Mouse (Mus musculus) gastrocnemius, postnatal 36 days (tissue): ENCODE measurements around the gene Caln1. TPM values are rescaled to one million over a fixed set of nuclear protein-coding genes. Genes with fewer than 3 reads are reported as not detected.

ENCODE experiments used
- DNase-seq, 2 experiments: peaks; one replicate each; pipeline ENCODE4 v3.0.0; 2022
- intact Hi-C: fragments of 180-260 bp; cut with DNase I; formaldehyde crosslinking; loops from one replicate; pipeline ENCODE4 v1.15.1; 2025
- long read RNA-seq, 2 experiments: library from polyadenylated mRNA; stranded (forward); transcript quantifications; one replicate each; pipeline ENCODE4 v2.0.0; 2021
- total RNA-seq, 2 experiments: library from RNA; stranded (reverse); gene quantifications; 2 replicates each; pipeline ENCODE4 v1.2.3; 2021

Gene Caln1
- not detected for total RNA-seq
- long read RNA-seq, experiment 1 = 0 reads
- long read RNA-seq, experiment 2 = 0 reads

DNA sequence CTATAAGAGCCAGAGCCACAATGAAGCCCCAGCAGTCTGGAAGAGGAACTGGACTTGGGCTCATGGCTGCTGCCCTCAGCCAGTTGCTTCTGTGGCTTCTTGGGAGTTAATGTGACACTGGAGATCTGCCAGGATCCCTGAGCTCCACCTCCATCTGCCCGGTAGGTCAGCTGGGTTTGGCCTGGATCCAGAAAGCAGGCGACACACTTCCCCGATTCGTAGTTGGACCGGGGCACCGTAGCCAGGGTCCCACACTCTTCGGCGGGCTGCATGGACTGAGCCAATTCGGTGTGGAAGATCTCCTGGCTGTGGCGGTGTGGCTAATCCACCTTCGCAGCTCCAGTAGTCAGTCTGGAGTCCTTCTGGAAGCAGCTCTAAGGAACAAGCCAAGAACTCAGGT lies at the start of gene Caln1:
Caln1 (plus strand) TSS at position 219 of the 400 bp plus-strand sequence.
- intact Hi-C loops = no loop called here
- DNase-seq = no peak

DNA sequence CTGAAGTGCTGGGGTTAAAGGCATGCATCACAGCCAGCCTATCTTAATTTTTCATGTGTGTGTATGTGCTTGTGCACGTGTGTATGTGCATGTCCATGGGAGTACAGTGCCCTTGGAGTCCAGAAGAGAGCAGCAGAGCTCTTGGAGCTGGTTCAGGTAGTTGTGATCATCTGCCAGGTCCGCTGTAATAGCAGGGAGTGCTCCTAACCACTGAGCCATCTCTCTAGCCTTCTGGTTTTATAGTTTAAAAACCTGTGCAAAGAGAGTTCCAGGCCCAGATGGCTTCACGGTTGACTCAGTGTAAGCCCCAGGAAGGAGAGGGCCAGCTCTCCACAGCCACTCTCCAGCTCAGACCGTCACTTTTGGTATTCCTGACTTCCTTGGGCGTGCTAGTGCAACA lies 49.5 kb upstream of the Caln1 start:
- no peak for DNase-seq
- intact Hi-C loops = no loop called here

DNA sequence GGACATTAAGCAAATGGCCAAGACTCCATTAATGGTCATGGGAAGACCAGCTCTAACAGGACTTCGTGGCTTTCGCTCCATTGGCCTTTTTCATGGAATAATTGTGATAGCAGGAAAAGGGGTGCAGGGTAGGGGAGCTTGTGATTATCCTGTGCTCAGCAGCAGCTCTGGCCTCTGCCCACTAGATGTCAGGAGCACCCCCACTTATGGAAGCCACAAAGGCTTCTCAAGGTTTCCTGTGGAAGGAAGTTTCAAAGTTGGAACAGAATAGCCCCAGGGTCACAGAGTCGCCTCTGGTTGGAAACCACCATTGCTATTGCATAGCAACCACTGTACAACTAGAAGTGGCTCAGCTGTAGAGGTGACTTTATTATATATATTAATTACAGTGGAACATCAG lies 48.8 kb upstream of the Caln1 start:
- intact Hi-C loops = no loop called here

DNA sequence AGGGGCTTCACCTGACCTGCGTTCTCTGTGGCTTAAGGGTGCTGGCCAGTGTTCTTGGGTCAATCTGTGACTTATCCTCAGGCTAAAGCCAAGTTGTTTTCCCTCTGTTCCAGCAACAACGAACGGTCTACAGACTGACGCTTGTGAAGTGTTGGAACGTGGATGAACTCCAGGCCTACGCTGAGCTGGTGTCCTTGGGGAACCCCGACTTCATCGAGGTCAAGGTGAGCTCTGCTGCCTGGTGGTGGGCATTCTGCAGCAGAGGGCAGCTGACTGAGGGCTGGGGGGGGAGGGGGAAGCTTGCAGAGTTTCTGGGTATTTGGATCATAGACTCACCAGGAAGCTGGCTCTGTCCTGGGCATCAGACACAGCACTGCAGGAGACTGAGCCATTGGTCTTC lies 43.8 kb upstream of the Caln1 start:
- intact Hi-C loops = no loop called here
- no peak for DNase-seq

More for the DNA sequence above, 48.8 kb upstream of the Caln1 start:
- DNase-seq = no peak

DNA sequence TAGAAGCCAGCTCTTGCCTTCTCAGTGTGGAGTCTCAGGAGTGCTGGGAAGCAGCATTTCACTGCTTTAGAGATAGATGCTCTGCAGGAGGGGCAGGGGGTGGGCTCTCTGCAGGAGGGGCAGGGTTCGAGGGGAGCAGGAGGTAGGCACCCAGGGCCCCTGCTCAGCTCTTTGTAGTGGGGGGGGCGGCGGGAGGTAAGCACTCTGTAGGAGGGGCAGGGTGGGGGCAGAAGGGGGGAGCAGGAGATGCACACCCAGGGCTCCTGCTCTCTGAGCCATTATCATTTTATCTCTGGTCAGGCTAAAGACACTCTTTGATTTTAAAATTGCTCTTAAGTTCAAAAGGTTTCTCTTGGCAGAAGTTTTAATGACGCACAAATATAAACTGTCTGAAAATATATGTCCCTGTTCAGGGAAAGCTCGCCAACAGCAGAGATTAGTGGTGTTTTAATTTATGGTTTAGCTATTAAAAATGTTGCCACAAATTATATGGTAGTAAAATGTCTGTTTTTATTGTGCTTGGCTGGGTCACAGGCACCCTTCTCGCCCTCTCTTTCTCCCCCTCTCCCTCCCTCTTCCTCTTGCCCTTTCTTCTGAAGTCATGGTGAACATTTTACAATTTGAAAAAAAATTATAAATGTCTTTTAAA lies 41.5 kb upstream of the Caln1 start:
- intact Hi-C loops = no loop called here
- DNase-seq = no peak

DNA sequence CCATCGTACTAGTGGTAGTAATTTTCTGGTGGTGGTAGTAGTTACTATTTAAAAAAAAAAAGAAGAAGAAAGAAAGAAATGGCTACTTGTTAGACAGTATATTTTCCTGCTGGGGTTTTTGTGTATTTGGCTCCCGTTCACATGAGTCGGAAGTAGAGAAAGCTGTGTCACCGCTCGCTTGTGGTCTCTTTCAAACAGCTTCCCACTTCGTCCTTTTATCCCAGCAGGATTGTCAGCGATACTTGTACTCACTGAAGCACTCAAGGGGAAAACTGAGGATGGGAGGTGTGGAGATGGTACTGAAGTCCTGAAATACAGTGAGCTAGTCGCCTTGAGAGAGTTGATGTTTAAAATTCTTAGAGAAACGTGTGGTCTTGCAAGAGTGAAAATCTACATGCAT lies 40.9 kb upstream of the Caln1 start:
- intact Hi-C loops = no loop called here

DNA sequence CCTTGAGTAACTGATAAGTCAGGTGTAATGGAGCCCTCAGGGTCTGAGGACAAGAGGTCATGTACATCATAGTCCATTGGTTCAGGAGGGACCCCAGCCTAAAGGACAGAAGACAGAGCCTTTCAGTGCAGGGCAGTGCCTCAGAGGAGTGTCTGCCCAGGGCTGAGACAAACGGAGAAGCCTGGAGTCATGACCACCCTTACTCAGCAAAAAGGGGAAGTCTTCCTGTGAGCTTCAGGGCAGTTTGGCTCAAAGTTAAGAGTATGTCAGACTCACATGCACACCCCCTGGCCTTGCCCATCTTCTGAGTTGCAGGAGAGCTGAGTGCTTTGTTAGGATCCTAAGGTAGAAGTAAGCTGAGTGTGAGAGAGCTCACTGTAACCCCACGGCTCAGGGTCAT lies 39.4 kb upstream of the Caln1 start:
- intact Hi-C loops = no loop called here
- no peak for DNase-seq

More for the DNA sequence above, 40.9 kb upstream of the Caln1 start:
- no peak for DNase-seq

DNA sequence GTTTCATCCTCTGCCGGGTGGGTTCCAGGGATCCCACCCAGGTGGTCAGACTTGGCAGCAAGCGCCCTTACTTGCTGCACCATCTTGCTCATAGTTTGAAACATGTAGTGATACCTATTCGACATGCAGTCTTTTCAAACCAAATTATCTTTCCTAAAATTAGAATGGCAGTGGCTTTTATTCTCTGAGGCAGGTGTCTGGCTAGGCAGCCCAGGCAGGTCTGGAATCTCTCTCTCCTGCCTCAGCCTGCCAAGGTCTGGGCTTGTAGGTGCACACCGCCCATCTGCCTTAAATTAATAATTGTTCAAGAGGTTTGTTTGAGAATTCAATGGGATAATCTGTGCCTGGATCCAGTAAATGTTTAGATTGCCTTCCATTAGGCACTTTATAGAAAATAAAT lies 38.5 kb upstream of the Caln1 start:
- intact Hi-C loops = no loop called here
- no peak for DNase-seq

DNA sequence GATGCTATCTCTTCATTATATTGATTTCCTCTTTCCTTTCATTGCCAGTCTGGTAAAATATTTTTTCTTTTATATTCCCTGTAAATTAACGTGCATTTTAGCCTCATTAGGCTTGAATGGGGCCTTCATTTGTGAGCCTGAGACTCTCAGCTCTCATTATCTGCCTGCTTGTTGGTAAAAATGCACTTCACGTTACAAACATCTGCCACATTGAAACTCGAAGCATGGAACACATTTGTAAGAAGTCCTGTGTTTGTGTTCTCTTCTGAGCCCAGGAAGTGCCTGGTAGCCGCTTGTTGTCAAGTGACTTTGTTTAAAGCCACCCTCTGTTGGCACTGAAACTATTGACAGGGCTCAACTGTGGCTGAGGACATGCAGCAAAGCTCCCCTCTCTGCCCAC lies 38.0 kb upstream of the Caln1 start:
- intact Hi-C loops = no loop called here
- no peak for DNase-seq

DNA sequence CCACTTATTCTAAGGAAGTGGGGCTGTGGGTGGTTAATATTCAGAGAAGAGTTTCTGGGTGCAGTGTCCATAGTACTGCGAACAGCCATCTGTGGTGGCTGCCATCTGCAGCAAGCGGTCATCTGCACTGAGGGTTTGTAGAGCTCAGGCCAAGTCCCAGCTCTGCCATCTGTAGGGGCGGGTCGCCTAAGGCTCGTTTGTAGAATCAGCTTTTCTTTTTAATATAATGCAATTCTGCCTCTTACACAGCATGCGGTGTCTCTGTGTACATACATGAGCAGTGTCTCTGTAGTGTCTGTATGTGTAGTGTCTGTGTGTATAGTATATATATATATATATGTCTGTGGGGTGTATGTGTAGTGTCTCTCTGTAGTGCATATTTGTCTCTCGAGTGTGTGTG lies 35.7 kb upstream of the Caln1 start:
- intact Hi-C loops = no loop called here
- no peak for DNase-seq

DNA sequence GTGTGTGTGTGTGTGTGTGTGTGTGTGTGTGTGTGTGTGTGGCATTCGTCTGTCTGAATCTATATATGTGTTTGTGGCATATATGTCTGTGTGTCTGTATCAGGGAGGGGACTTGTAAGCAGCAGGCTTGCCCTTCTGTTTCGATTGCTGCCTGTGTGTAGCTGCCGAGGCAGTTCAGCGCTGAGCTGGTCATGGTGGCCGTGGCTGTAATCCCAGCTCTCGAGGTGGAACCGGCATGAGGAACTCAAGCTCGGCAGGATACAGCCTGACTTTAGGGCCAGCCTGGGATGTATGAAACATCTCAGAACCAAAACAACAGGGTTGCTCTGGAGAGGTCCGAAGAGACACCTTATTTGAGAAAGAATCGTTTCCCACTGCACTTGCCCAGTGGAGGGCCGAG lies 35.3 kb upstream of the Caln1 start:
- no peak for DNase-seq
- intact Hi-C loops = no loop called here

DNA sequence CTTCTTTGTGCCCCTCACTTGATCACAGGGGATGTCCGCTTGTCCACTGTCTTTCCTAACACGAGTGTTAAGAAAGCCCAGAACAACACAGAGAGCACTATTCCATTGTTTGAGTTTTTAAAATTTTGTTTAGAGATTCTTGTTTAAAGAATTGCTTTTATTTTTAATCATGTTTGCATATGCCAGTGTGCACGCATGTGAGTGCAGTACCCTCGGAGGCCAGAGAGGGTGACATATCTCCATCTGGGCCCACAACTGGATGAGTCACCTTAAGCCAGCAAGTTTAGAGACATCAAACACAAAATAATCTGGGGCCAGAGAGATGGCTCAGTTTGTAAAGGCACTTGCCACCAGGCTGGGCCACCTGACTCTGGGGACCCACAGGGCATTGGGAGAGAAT lies 33.8 kb upstream of the Caln1 start:
- intact Hi-C loops = no loop called here

DNA sequence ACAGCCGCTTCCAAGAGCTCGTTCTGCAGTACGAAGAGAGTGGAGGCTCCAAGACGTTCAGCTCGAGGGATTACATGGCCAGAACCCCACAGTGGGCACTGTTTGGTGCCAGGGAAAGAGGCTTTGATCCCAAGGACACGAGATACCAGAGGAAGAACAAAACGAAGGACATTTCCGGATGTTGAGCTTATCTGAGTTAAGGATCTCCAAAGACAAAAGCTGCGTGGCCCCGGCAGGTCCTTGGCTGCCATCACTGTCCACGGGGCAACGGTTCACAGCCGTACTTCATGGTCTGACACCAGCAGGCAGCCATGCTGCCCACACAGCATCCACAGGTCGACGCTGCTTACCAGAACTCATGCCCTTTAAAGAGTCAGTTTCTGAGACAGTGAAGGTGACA lies 28.6 kb upstream of the Caln1 start:
- intact Hi-C loops = no loop called here
- no peak for DNase-seq

More for the DNA sequence above, 33.8 kb upstream of the Caln1 start:
- no peak for DNase-seq

DNA sequence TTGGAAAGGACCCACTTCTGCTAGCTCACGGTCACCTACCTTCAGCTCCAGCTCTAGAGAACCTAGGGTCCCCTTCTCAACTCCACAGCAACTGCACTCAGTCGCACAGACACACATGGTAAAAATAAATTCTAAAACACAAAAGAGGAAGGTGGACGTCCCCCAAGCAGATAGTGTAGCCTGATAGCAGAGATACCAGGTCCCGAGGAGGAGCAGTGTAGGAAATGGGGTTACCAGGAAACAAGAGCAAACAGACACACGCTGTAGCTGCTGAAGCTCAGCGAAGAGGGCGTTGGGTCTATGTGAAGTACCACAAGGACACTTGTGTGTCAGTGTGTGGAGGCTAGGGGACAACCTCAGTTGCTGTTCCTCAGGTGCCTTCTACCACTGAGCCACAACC lies 24.3 kb upstream of the Caln1 start:
- intact Hi-C loops = no loop called here
- no peak for DNase-seq

DNA sequence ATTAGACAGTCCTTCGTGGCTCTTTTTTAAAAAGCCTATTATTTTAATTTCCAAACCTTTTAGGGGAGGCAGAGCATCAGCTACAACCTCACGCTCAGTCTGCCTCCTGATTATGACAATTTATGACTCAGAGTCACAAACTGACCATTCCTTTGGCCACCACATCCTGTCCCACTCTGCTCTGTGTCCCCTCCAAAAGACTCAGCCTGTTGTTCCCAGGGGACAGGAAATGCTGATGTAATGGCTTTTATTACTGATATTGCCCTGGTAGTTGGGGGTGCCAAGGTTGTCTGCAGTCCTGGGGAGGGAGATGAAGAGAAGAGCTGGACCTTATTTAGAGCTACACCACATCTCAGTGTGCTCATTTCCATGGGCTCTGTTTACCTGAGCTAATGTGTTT lies 23.4 kb upstream of the Caln1 start:
- intact Hi-C loops = no loop called here
- no peak for DNase-seq

DNA sequence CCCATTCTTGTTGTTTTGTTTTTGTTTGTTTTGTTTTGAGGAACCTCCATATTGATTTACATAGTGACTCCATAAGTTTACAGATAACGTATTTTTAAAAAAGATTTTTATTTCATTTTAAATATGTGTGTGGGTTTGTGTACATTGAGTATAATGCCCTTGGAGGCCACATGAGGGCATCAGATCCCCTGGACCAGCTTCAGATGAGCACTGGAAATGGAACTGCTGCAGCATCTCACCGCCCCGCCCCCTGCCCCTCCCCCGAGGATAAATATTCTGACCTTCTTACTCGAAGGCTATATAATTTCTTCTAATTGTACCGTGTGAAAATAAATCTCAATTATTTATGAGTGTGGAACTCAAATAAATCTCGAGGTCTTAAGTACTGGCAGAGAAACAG lies 14.0 kb upstream of the Caln1 start:
- DNase-seq = no peak
- intact Hi-C loops = no loop called here

DNA sequence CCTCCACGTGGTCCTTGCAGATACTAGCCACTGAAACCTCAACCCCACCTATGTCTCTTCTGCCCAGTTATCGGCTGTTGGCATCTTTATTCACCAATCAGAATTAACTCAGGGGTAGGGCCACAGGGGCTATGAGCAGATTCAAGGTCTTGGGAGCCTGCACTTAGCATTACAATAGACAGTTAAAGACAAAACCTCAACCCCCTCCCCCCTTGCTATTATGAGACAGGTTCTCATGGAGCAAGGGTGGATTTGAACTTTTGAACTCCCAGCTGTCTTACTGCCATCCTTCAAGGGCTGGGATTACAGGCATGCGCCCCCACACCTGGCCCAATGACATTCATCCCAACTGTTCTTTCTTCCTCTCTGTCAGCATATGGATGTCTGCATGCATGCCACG lies 6.1 kb upstream of the Caln1 start:
- no peak for DNase-seq
- intact Hi-C loops = no loop called here

DNA sequence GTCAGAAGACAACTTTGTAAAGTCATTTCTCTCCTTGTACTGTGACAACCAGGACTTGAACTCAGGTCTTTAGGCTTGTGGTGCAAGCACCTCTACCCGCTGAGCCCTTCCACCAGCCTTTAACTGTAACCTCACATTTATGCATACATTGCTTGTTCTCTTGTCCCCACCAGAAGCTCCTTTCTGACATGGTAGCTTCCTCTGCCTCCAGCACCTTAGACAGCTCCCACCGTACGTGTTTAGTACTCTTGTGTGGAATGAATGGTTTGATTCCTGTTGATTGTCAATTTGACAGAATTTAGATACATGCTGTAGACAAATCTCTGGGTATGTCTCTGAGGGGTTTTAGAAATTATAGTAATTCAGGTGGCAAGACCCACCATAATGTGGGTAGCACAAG lies 5.5 kb upstream of the Caln1 start:
- intact Hi-C loops = no loop called here
- DNase-seq = no peak

DNA sequence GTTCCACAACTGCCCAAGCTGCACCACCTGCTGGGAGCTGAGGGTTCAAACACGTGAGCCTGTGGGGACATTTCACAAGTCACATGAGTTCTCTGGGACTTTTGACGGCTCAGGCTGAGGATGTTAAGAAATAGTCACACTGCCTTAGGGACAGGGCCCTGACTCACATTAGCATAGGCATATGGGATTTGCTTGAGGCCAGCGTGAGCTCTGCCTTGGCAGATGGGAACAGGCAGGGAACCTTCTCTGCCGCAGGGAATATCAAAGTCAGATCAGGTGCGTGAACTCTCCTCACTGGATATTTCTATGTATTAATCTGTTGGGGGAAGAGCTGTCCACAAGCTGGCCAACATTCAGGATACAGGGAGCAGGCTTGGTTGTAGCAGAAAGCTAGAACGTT lies 1.0 kb upstream of the Caln1 start:
- no peak for DNase-seq
- intact Hi-C loops = no loop called here

DNA sequence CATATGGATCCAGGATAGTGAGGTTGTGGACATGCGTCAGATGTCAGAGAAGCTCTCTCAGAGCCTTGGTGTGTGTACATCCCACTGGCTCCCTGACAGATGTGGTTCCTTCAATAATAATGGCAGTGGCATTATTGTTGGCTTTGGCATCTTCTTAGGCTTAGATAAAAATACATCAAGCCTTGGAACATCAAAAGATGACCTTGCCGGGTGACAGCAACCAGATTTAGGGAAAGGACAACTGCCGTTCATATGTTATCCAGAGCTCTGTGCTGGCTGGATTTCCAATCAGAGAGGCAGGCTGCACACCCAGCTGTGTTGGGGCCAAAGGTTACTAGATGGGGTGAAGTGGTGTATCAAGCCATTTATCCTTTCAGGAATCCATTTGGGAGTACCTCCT lies 6.2 kb downstream of the Caln1 start:
- intact Hi-C loops = no loop called here
- DNase-seq = no peak

DNA sequence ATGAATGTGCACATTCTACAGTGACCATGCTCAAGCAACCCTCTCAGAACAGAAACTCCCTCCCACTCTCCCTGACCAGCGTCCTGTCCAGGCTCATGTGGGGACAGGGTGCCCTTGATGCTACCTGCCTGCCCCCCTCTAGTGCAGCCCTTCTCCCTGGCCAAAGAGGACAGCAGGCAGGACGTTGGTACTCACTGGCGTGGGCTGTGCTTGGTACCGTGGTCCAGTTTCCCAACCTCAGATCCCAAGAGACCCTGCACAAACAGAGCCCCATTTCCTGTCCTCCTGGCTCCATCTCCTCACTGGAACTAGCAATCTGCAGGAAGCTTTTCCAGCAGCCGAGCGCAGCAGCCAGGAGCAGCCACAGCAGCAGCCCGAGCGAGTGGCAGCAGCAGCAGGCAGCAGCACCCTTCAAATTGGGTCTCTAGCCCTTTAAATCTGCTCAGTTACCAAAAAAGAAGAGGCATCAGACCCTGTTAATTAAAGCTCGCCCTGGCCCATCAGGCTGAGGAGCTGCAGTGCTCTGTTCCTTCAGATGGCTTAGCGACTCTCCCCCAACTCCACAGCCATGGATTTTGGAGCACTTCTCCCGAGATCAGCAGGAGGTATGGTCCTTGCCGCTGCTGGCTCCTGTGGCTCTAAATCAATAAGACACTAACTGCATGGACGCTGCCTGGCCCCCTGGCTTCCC lies 15.1 kb downstream of the Caln1 start, which contains the start of gene A330070K13Rik:
A330070K13Rik (minus strand) TSS at position 410 of the 691 bp plus-strand sequence.
- DNase-seq = no peak
- intact Hi-C loops = no loop called here

DNA sequence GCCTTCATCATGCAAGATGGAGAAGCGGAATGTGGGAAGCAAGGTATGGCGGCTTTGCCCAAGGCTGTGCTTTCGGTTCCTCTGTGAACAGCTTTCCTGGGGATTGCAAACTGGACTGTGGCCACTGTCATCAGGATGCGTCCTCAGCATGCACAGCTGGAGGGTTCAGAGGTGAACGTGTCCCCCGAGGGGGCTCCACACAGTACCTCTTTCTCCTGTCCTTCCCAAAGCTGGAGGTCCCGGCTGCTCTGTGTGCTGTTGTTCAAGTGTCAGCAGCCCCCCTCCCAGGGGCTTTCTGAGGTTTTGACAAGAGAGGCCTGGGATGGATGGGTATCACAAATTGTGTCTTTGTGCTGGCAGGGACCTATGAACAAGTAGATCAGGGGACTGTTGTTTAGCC lies 17.2 kb downstream of the Caln1 start:
- DNase-seq = no peak
- intact Hi-C loops = no loop called here
